Mouse (Mus musculus): ENCODE measurements at regions not wholly inside any gene's neighbourhood (a gene's known extent, or its start where the extent isn't known, plus 50 kb on each side); places are given as distances from the start of the nearest gene placed in this dataset.

DNA sequence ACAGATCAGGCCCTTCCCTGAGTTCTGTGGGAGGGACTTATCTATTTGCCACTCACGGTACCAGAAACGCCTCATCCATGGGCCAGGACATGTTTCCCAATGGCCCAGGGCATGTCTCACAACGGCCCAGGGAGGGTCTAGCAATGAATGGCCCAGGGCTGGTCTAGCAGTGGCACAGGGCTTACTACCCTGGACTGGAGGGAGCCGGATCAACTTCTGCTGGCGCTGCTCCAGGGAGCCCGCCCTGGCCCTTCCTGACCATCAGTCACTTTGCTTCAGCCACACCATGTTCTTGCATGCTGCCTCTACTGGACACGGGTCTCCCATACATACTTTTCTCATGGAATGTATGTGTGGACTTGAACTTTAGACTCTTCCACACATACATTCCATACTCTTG lies 290.1 kb upstream of the Zfp637 start:
- DNase-seq (ENCODE audit: low spot score) (no peak), ATAC-seq (replicated peaks; ENCODE audit: low FRiP score, low read depth) (no peak)
- H3K27ac ChIP-seq, result no peak overlapping the region
- no peak overlapping the region for H3K4me2 ChIP-seq (ENCODE audit: low read length)
- H3K27me3 ChIP-seq (ENCODE audit: insufficient read depth, low read length), result 0 out of 2 replicates have a peak, but pooled peaks cover 3% of the 10 kb centered on the region
- no peak for TF ChIP-seq CTCF (IDR thresholded peaks at IDR 0.05; ENCODE audit: low read depth)
- peaks cover 9% of the 10 kb centered on the region; the same call in 1 of the 2 replicates for H3K4me1 ChIP-seq (replicated peaks; ENCODE audit: insufficient read depth, low read length)
- WGBS, result 84% methylated on average over 7 of the region's 7 CpGs
- H3K4me3 ChIP-seq (replicated peaks; ENCODE audit: low read depth, low read length), result no peak overlapping the region
- no peaks in the 10 kb centered on the region for H3K9me3 ChIP-seq (replicated peaks; ENCODE audit: low read length)
- no peak overlapping the region for H3K9ac ChIP-seq (ENCODE audit: low read depth, low read length)
- no peaks in the 10 kb centered on the region for H3K36me3 ChIP-seq (ENCODE audit: insufficient read depth, low read length)

- no peak overlapping the region for H3K4me2 ChIP-seq (ENCODE audit: low read length)
- H3K9me3 ChIP-seq (replicated peaks; ENCODE audit: low read length), result no peaks in the 10 kb centered on the region
- DNase-seq (ENCODE audit: low spot score), result peak; percentile 96
- no peaks in the 10 kb centered on the region for H3K36me3 ChIP-seq (ENCODE audit: insufficient read depth, low read length)
- TF ChIP-seq CTCF (IDR thresholded peaks at IDR 0.05; ENCODE audit: low read depth), result no peak; the same call in 1 of the 2 replicates
- 15% methylated on average over 6 of the region's 6 CpGs for WGBS
- peak; percentile 85 for ATAC-seq (replicated peaks; ENCODE audit: low FRiP score, low read depth)
- H3K27me3 ChIP-seq (ENCODE audit: insufficient read depth, low read length), result no peaks in the 10 kb centered on the region
- peaks cover 9% of the 10 kb centered on the region; the same call in 1 of the 2 replicates for H3K4me1 ChIP-seq (replicated peaks; ENCODE audit: insufficient read depth, low read length)
- H3K9ac ChIP-seq (ENCODE audit: low read depth, low read length), result no peak overlapping the region
- no peak overlapping the region for H3K4me3 ChIP-seq (replicated peaks; ENCODE audit: low read depth, low read length)
- H3K27ac ChIP-seq, result peak overlapping the region; percentile 39; the same call in 1 of the 2 replicates
Observed at GRCm38 (mm10) chr6:117552006-117552667, 288.8 kb upstream of the Zfp637 start.

DNA sequence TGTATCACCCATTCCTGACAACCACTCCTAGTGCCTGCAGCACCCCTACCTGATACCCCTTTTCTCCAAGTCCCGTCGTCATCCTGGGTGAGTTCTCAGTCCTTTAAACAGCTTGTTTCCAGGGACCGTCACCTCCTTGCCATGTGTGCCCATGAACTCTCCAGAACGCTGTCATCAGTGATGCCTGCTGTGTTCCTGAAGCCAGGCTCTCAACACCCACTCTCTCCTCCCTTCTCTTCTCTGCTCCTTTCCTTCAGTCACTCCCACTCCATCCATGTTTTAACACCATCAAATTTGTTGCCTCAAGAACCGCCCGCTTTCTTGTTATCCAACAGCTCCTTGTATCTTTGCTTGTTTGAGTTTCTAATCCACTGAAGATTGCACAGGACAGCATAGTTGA lies 277.8 kb upstream of the Zfp637 start:
- no peak overlapping the region for H3K4me3 ChIP-seq (replicated peaks; ENCODE audit: low read depth, low read length)
- H3K27ac ChIP-seq, result no peak overlapping the region
- H3K4me2 ChIP-seq (ENCODE audit: low read length), result no peak overlapping the region
- no peak overlapping the region for H3K9ac ChIP-seq (ENCODE audit: low read depth, low read length)
- ATAC-seq (replicated peaks; ENCODE audit: low FRiP score, low read depth), result no peak
- H3K27me3 ChIP-seq (ENCODE audit: insufficient read depth, low read length), result no peaks in the 10 kb centered on the region
- no peak for DNase-seq (ENCODE audit: low spot score)
- peaks cover 4% of the 10 kb centered on the region; the same call in 1 of the 2 replicates for H3K4me1 ChIP-seq (replicated peaks; ENCODE audit: insufficient read depth, low read length)
- WGBS, result 82% methylated on average over 6 of the region's 6 CpGs
- TF ChIP-seq CTCF (IDR thresholded peaks at IDR 0.05; ENCODE audit: low read depth), result no peak
- H3K36me3 ChIP-seq (ENCODE audit: insufficient read depth, low read length), result no peaks in the 10 kb centered on the region
- no peaks in the 10 kb centered on the region for H3K9me3 ChIP-seq (replicated peaks; ENCODE audit: low read length)

DNA sequence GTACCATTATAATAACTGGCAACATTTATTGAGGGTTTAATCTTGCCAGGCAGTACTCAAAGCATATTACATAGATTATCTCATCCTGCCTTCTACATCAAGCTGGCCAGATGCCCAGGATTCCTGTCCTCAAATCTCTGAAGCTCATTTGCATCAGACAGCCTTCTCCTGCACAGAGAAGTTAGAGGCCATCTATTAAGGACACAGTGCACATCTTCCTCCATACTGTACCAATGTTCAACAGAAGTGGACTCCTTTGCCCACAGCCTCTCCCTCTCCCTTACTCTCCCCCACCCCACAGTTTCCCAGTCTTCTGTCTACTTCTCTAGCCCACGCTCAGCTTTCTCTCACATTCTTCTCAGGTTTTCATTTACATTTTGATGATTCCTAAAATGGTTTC lies 277.3 kb upstream of the Zfp637 start:
- Histone ChIP-seq H3K4me1 (replicated peaks; ENCODE audit: insufficient read depth, low read length) (peaks cover 4% of the 10 kb centered on the region; the same call in 1 of the 2 replicates), H3K36me3 (ENCODE audit: insufficient read depth, low read length) (no peaks in the 10 kb centered on the region), H3K9me3 (replicated peaks; ENCODE audit: low read length) (no peaks in the 10 kb centered on the region), H3K27ac (no peak overlapping the region), H3K4me2 (ENCODE audit: low read length) (no peak overlapping the region), H3K27me3 (ENCODE audit: insufficient read depth, low read length) (no peaks in the 10 kb centered on the region), H3K9ac (ENCODE audit: low read depth, low read length) (no peak overlapping the region), H3K4me3 (replicated peaks; ENCODE audit: low read depth, low read length) (no peak overlapping the region)
- 92% methylated on average over 1 of the region's 1 CpGs for WGBS
- no peak for TF ChIP-seq CTCF (IDR thresholded peaks at IDR 0.05; ENCODE audit: low read depth)
- ATAC-seq (replicated peaks; ENCODE audit: low FRiP score, low read depth) (no peak), DNase-seq (ENCODE audit: low spot score) (no peak)

DNA sequence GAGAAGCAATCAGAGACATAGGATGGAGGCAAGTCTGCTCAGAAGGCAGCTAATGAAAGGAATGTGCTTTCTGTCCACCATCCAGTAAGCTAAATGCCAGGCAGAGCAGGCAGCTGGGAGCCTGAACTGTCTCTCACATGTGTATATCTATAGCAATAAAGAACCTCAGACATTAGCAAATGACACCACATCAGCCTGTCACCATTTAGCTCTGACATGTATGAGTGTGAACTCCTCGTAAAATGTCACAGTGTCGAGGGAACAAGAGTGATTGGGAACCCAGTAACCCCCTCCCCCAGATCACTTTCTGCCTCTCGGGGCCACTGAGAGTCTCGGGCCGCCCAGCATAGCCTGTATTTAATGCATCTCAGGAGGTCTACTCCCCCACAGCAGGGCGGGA lies 274.2 kb upstream of the Zfp637 start:
- H3K27me3 ChIP-seq (ENCODE audit: insufficient read depth, low read length), result no peaks in the 10 kb centered on the region
- ATAC-seq (replicated peaks; ENCODE audit: low FRiP score, low read depth) (no peak), DNase-seq (ENCODE audit: low spot score) (peak; percentile 47)

GRCm38 (mm10) chr6:117567691-117568090 lies 273.3 kb upstream of the Zfp637 start:
- ATAC-seq (replicated peaks; ENCODE audit: low FRiP score, low read depth), result no peak
- DNase-seq (ENCODE audit: low spot score), result no peak
- 79% methylated on average over 5 of the region's 5 CpGs for WGBS
- Histone ChIP-seq H3K27ac (no peak overlapping the region), H3K4me1 (replicated peaks; ENCODE audit: insufficient read depth, low read length) (peaks cover 8% of the 10 kb centered on the region; the same call in 1 of the 2 replicates), H3K27me3 (ENCODE audit: insufficient read depth, low read length) (no peaks in the 10 kb centered on the region), H3K9me3 (replicated peaks; ENCODE audit: low read length) (no peaks in the 10 kb centered on the region), H3K9ac (ENCODE audit: low read depth, low read length) (no peak overlapping the region), H3K4me2 (ENCODE audit: low read length) (no peak overlapping the region), H3K4me3 (replicated peaks; ENCODE audit: low read depth, low read length) (no peak overlapping the region), H3K36me3 (ENCODE audit: insufficient read depth, low read length) (no peaks in the 10 kb centered on the region)
- no peak for TF ChIP-seq CTCF (IDR thresholded peaks at IDR 0.05; ENCODE audit: low read depth)

More for the DNA sequence above, 274.2 kb upstream of the Zfp637 start:
- no peak overlapping the region for H3K4me2 ChIP-seq (ENCODE audit: low read length)
- no peak overlapping the region for H3K4me3 ChIP-seq (replicated peaks; ENCODE audit: low read depth, low read length)
- H3K9ac ChIP-seq (ENCODE audit: low read depth, low read length), result no peak overlapping the region
- 31% methylated on average over 6 of the region's 6 CpGs for WGBS
- H3K36me3 ChIP-seq (ENCODE audit: insufficient read depth, low read length), result no peaks in the 10 kb centered on the region
- peaks cover 8% of the 10 kb centered on the region; the same call in 1 of the 2 replicates for H3K4me1 ChIP-seq (replicated peaks; ENCODE audit: insufficient read depth, low read length)
- H3K27ac ChIP-seq, result no peak overlapping the region
- TF ChIP-seq CTCF (IDR thresholded peaks at IDR 0.05; ENCODE audit: low read depth), result no peak
- H3K9me3 ChIP-seq (replicated peaks; ENCODE audit: low read length), result no peaks in the 10 kb centered on the region
